Mouse (Mus musculus) spleen, adult 2 months (tissue): Measurements from ENCODE around the gene Gclc.

ENCODE experiments used
- CTCF ChIP-seq: fragments of 200-500 bp; IDR thresholded peaks from 2 replicates; pipeline ENCODE4 v1.5.1; 2011; ENCODE audit warnings: mild to moderate bottlenecking, inconsistent platforms; ENCODE audit not compliant: insufficient read depth, insufficient read length, insufficient replicate concordance; ENCODE audit errors: extremely low read depth
- POLR2A ChIP-seq: fragments of 200-500 bp; IDR thresholded peaks from 2 replicates; pipeline ENCODE4 v1.6.1; 2011; ENCODE audit warnings: low read depth, low read length, inconsistent platforms

DNA sequence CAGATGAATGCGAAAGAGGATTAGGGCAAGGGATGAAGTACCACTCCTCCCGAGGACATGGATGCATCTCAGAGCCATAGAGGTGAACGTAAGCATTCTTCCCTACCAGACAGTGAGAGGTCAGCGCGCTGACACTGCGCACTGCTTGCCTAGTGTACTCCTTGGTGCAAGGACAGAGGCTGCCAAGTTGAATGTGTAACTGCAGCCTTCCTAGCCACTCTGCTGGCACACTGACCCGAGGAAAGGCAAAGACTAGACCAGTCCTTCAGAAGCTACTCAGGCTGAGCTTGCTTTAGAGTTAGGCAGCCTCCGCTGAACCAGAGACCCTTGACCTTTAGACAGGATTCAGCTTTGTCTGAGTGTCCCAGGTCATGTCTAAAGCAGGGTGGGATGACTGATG lies 11.9 kb downstream of the Gclc start:
- TF ChIP-seq CTCF (no peak), POLR2A (no peak)
